Mouse (Mus musculus) spleen, embryonic (tissue): Measurements from ENCODE around the gene Dusp19.

ENCODE experiments used
- CTCF ChIA-PET: fragments of 350-600 bp; sonication (Branson Sonifier 250); formaldehyde crosslinking; loops from one replicate; lab custom pipeline; 2022; lab: Charles Lee

Gene Dusp19

DNA sequence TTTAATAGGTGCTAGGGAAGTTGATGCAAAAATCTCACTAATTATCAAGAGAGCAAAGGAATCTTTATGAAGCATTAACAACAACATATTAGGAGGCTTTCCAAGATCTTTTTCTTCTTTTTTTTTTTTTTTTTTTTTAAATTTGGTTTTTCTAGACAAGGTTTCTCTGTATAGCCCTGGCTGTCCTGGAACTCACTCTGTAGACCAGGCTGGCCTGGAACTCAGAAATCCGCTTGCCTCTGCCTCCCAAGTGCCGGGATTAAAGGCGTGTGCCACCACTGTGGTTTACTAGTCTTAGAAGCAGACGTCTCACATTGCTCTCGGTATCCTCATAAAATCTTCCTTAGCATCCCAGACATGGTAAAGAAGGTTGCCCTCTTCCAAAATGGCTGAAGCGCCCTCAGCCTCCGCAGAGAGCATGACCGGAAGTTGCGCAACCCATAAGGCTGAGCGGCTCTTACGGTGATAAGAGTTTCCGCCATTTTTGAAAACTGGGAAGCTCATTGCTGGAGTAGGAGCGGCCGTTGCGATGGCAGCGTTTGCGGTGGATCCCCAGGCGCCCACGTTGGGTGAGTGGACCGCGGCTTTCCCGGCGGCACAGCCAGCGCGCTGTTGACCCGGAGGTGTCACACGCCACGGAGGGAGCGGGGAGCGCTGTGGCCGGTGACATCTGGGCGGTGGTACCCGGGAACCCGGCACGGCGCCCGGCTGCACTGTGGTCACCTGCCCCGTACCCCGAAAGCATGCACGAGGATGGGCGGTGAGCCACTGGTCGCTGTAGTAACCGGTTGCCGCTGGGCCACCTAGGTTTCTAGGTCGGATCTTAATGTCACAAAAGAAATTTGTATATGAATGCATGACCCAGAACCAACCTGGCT, 21.8 kb downstream of the Dusp19 start:
- CTCF ChIA-PET, result no interaction called here

DNA sequence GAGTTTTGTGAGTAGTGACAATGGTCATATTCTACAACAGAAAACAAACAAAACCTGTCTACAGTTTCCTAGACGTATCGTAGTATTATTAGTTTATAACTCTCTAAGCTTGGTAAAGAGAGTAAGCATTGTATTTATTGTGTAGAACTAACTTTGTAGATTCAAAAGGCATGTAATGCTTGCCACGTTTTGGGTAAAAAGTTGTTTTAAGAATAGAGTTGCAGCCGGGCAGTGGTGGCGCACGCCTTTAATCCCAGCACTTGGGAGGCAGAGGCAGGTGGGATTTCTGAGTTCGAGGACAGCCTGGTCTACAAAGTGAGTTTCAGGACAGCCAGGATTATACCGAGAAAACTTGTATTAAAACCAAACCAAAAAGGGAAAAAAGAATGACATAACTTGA, 22.6 kb downstream of the Dusp19 start:
- CTCF ChIA-PET, result no interaction called here

DNA sequence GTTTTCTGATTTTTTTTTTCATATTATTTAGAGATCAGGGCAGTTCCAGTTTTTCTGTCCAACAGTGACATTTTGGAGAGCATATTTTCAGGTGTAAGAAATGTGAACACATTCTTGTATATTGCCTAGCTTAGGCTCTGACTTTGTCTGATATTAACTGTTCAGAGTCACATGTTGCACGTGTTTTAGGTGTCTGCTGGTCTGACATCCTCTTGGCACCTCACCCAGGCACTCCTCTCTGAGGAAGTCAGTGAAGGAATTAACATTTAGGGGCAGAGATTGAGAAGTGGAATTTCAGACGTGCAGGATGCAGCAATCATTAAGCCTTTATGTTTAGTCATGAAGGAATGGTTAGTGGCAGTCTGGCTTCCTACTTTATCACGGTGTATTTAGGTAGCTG, 23.0 kb downstream of the Dusp19 start:
- CTCF ChIA-PET, result no interaction called here

DNA sequence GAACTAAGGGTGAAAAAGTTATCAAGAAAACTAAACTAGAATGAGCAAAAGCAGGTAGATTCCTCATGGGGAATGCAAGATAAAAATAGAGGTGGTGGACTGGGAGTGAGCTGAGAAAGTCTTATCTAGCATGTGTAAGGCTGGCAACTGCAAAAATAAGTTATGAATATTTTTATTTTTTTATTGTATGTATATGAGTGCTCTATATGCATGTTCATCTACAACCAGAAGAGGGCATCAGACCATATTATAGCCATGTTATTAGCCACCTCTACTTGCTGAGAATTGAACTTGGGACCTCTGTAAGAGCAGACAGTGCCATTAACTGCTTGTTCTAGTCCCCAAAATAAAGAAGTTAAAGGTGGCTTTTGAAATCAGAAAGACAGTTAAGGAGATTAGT, 44.6 kb downstream of the Dusp19 start:
- CTCF ChIA-PET, result no interaction called here

DNA sequence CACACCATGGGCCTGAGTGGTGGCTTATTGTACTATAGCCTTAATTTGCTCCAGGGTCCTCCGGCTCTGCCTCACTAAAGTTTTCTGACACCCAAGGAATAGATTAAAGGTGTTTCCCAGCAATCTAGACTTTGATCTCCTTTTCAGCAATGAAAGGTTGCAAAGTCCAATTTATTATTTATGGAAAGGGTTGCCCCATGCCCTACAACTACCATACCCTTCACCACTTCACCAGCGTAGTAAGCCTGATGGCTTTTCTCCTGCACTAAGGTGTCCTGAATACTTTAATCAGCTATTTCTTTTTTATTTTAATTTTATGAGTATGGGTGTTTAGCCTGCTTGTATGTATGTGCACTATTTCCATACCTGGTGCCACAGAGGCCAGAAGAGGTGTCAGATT, 45.8 kb downstream of the Dusp19 start:
- CTCF ChIA-PET, result no interaction called here

DNA sequence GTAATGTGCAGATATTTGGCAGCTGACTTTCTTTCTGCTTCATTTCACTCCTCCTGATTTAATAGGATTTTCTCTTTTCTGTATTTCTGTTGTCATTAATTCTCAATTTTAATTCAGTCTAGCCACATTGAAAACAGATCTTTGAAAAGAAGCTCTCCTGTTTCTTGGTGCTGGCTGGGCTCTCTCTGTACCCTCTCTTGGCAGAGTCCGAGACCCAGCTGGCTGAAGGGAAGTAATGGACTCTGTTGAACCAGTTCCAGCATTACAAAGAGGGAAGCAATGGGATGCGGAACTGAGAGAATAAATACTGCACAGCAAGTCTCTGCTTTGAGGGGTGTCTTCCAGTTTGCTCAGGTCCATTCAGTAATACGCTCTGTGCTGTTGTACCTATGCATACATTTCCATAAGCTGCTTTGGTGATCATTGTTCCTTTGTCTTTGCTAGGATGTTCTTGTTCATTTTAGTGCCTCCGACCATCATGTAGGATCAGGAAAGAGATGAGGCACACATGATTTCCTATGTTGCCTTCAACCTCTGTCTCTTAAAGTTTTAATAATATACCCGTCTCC, 50.6 kb downstream of the Dusp19 start:
- CTCF ChIA-PET, result no interaction called here

DNA sequence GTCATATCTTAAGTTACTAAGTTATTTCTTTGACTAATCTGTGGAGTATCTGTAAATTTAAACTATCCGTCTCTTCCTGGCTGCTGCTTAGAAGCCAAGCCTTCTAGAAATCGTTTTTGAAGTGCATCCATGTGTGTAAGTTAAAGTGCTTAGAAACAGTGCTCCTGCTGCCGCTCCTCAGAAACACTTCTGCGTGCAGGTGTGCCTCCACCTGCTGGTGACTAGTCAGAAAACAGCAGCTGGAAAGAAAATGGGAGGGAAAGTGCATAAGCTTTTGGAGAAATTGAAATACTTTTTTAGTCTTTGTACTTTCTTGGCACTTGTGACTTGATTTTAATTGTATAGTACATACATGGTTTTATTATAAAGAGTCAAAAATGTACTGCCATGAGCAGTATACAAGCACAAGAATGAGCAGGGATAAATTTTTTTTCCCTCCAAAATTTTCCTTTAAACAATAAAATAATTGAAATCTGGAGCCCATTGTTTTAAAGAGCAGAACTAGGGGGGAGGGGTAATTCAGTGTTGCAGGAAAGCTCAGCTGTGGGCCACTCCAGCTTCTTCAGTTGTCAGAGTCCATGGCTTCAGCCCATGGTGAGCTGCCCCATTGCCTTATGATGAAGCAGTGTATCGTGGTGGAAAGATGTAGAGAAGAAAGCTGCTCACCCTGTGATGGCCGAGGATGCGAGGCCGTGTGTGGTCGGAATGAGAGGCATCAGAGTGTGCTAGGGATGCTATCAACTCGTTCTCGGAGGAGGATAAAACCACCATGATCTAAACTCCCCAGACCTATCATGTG, 53.2 kb downstream of the Dusp19 start:
- CTCF ChIA-PET, result no interaction called here

DNA sequence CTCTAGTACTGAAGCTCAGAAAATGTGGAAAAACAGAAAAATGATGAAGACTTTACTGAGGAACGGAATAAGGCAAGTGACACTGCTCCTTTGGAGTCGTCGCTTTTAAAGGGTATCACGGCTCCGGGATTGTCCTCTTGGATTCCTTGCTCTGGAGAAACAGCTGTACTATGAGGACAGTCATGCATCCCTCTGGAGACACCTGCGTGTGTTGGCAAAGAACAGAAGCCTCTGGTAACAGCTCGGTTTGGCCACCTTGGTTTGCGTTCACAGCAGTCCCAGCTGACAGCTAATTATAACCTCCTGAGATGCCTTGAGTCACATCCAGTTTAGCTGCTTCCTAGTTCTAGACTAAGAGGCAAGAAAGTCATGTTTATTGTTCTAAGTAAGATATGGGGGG, 62.0 kb downstream of the Dusp19 start:
- CTCF ChIA-PET, result no interaction called here
